Mouse (Mus musculus) liver, embryonic 14.5 days (tissue): ENCODE measurements around the gene Dido1. TPM values are rescaled to one million over a fixed set of nuclear protein-coding genes. Genes with fewer than 3 reads are reported as not detected.
"Not testable (repeated sequence)": the region's sequence is repeated elsewhere in the genome, so short reads cannot be mapped to it uniquely, and the experiment has no call there.

Source experiments
- ATAC-seq: fragments of 200-750 bp; cut with Nextera tagmentation; 2 replicates; pipeline ENCODE4 v1.8.0; 2017; ENCODE audit warnings: moderate number of reproducible peaks, mild to moderate bottlenecking, moderate library complexity; ENCODE audit not compliant: insufficient read depth
- DNase-seq, 3 experiments: peaks; one replicate each; pipeline ENCODE4 v3.0.0-alpha.2; 2012 to 2013; ENCODE audit warnings: low read depth in 3 of 3, low spot score in 3 of 3
- H3K27ac ChIP-seq: fragments of 300-500 bp; sonication (generic); 2 replicates; pipeline ENCODE4 v1.5.1; 2014; ENCODE audit warnings: moderate library complexity, mild to moderate bottlenecking, control low read depth, inconsistent platforms
- H3K27me3 ChIP-seq: fragments of 300-500 bp; sonication (generic); 2 replicates; pipeline ENCODE4 v1.6.1; 2014; ENCODE audit warnings: mild to moderate bottlenecking, low read length, moderate library complexity; ENCODE audit not compliant: control insufficient read depth, insufficient read depth
- H3K36me3 ChIP-seq: fragments of 300-500 bp; sonication (generic); replicated peaks from 2 replicates; pipeline ENCODE4 v1.6.1; 2014; ENCODE audit warnings: low read depth; ENCODE audit not compliant: control insufficient read depth, insufficient read depth
- H3K4me1 ChIP-seq, 2 experiments: fragments of 200-500 bp in 1 of 2; fragments of 300-500 bp in 1 of 2; sonication (generic) in 1 of 2; replicated peaks; 2 replicates each; pipeline ENCODE4 v1.6.1; 2012 to 2014; ENCODE audit warnings: antibody characterized with exemption in 1 of 2, inconsistent platforms in 1 of 2, low read length in 1 of 2; ENCODE audit not compliant: control insufficient read depth in 2 of 2, insufficient read depth in 2 of 2
- H3K4me2 ChIP-seq: fragments of 300-500 bp; sonication (generic); 2 replicates; pipeline ENCODE4 v1.6.1; 2014; ENCODE audit warnings: low read depth, mild to moderate bottlenecking, control low read depth, moderate library complexity
- H3K4me3 ChIP-seq, 2 experiments: fragments of 200-500 bp in 1 of 2; fragments of 300-500 bp in 1 of 2; sonication (generic) in 1 of 2; 2 replicates each; pipeline ENCODE4 v1.5.1; 2012 to 2014; ENCODE audit warnings: low read depth in 2 of 2, low read length in 2 of 2, mild to moderate bottlenecking in 2 of 2, control low read depth in 1 of 2, inconsistent platforms in 1 of 2, moderate library complexity in 1 of 2; ENCODE audit not compliant: insufficient read depth in 1 of 2
- H3K9ac ChIP-seq: fragments of 300-500 bp; sonication (generic); replicated peaks from 2 replicates; pipeline ENCODE4 v1.6.1; 2014; ENCODE audit warnings: mild to moderate bottlenecking, control low read depth, moderate library complexity
- H3K9me3 ChIP-seq: fragments of 300-500 bp; sonication (generic); 2 replicates; pipeline ENCODE4 v1.6.1; 2016; ENCODE audit warnings: low read length, mixed read lengths; ENCODE audit not compliant: control insufficient read depth
- CTCF ChIP-seq: IDR thresholded peaks from 2 replicates; pipeline ENCODE4 v1.5.1; 2016; ENCODE audit warnings: antibody characterized with exemption, low read depth, control low read depth
- EP300 ChIP-seq: IDR thresholded peaks from 2 replicates; pipeline ENCODE4 v1.6.1; 2016; ENCODE audit warnings: antibody characterized with exemption, low read depth
- WGBS: fragments of 180-500 bp; shearing (Covaris S2); extraction: QIAGEN DNeasy Blood & Tissue Kit; methylation state at CpG from one replicate; pipeline ENCODE4 v1.1.7; 2014; ENCODE audit not compliant: insufficient replicate concordance; 5-methylcytosine and 5-hydroxymethylcytosine counted together
- polyA plus RNA-seq, 2 experiments: library from polyadenylated mRNA; depleted of rRNA in 1 of 2; stranded (reverse) in 1 of 2; unstranded in 1 of 2; fragments of >200 nt; fragmentation: Nextera tagmentation in 1 of 2; extraction: Ambion mirVana in 1 of 2; gene quantifications; 2 replicates each; pipeline versions ENCODE4 v1.2.1 to v1.2.3; 2012 to 2014

The Dido1 gene
- polyA plus RNA-seq, 2 experiments = 10.4 to 12.2 TPM

- peak within 1 kb of the TSS; percentile 57 for H3K4me2 ChIP-seq
- DNase-seq (no peak), ATAC-seq (peak; percentile 73)
- H3K9ac ChIP-seq = peak within 1 kb of the TSS; percentile 44
- WGBS = 6% methylated on average over 18 of the region's 18 CpGs
- no peaks in the 10 kb centered on the region for H3K9me3 ChIP-seq
- peak within 1 kb of the TSS; percentile 48 to 55 for H3K4me3 ChIP-seq
- TF ChIP-seq CTCF (no peak), EP300 (no peak)
- H3K36me3 ChIP-seq = peaks cover 42% of the 10 kb centered on the region
- no peaks in the 10 kb centered on the region for H3K27me3 ChIP-seq
- H3K27ac ChIP-seq = no peak within 1 kb of the TSS; the same call in 1 of the 2 replicates
- H3K4me1 ChIP-seq = peaks cover 7 to 40% of the 10 kb centered on the region in 2 experiments
Measured at GRCm38 (mm10) chr2:180724585-180725413, 15.0 kb upstream of the Dido1 start, which contains the start of gene Slc17a9. TSS of gene Slc17a9 (plus strand) at chr2:180725263.

GRCm38 (mm10) chr2:180723865-180724264 is 14.1 kb upstream of the Dido1 start:
- ATAC-seq = no peak
- TF ChIP-seq EP300 (no peak), CTCF (no peak)
- no peak for DNase-seq
- Histone ChIP-seq H3K4me1 (peaks cover 7 to 40% of the 10 kb centered on the region in 2 experiments), H3K9ac (no peak overlapping the region), H3K4me3 (no peak overlapping the region), H3K27me3 (no peaks in the 10 kb centered on the region), H3K36me3 (peaks cover 51% of the 10 kb centered on the region), H3K4me2 (no peak overlapping the region), H3K9me3 (no peaks in the 10 kb centered on the region), H3K27ac (no peak overlapping the region)
- 71% methylated on average over 2 of the region's 2 CpGs for WGBS

DNA sequence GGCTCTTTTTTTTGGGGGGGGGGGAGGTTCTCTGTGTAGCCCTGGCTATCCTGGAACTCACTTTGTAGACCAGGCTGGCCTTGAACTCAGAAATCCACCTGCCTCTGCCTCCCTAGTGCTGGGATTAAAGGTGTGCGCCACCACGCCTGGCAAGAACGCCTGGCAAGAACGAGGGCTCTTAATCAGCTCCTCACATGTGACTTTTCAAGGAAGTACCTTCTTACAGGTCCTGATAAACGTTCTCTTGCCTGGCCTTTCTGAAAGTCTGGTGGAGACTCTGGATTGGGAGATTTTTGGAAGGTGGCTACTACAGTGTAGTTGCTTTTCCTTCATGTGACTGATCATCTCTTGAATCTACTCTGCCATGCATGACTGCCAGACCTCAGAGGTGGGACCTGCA is 12.9 kb upstream of the Dido1 start:
- not testable (repeated sequence) for H3K9ac ChIP-seq, ATAC-seq, H3K4me2 ChIP-seq, H3K4me3 ChIP-seq, H3K9me3 ChIP-seq, H3K27ac ChIP-seq, H3K27me3 ChIP-seq, DNase-seq
- H3K4me1 ChIP-seq = peaks cover 7 to 32% of the 10 kb centered on the region in 2 experiments
- peaks cover 62% of the 10 kb centered on the region for H3K36me3 ChIP-seq
- 37% methylated on average over 5 of the region's 5 CpGs for WGBS

GRCm38 (mm10) chr2:180712037-180712689 is 2.4 kb upstream of the Dido1 start:
- peak; percentile 78 to 89 (median 84) for DNase-seq
- peak; percentile 75 for ATAC-seq
- 22% methylated on average over 5 of the region's 5 CpGs for WGBS
- H3K4me3 ChIP-seq = peak overlapping the region; percentile 39 to 88
- H3K27ac ChIP-seq = peak overlapping the region; percentile 98
- peaks cover 38% of the 10 kb centered on the region for H3K36me3 ChIP-seq
- H3K4me1 ChIP-seq = peaks cover 16 to 27% of the 10 kb centered on the region in 2 experiments
- peak overlapping the region; percentile 99 for H3K4me2 ChIP-seq
- H3K9ac ChIP-seq = peak overlapping the region; percentile 99
- H3K9me3 ChIP-seq = no peaks in the 10 kb centered on the region
- TF ChIP-seq CTCF (peak; percentile 6; the same call in 1 of the 2 replicates), EP300 (peak; percentile 98)
- H3K27me3 ChIP-seq = no peaks in the 10 kb centered on the region

DNA sequence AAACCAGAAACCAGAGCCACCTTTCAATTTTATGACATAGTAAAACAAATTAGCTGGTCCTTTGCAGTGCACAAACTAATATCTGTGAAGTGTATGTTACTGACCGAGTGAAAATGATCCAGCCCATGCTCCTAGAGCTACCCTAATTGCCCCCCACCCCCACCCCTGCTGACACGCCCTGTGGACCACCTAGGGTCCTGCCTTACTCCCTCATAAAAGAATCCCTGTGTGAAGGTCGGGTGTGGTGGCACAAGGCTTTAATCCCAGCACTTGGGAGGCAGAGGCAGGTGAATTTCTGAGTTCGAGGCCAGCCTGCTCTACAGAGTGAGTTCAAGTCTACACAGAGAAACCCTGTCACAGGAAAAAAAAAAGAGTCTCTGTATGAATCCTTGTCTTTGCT is 1.7 kb upstream of the Dido1 start:
- no peaks in the 10 kb centered on the region for H3K27me3 ChIP-seq
- H3K4me2 ChIP-seq = peak overlapping the region; percentile 99
- peaks cover 34% of the 10 kb centered on the region for H3K36me3 ChIP-seq
- H3K9me3 ChIP-seq = no peaks in the 10 kb centered on the region
- WGBS = 24% methylated on average over 4 of the region's 4 CpGs
- H3K27ac ChIP-seq = peak overlapping the region; percentile 98
- ATAC-seq (no peak), DNase-seq (no peak)
- peaks cover 16 to 27% of the 10 kb centered on the region in 2 experiments for H3K4me1 ChIP-seq
- H3K4me3 ChIP-seq = peak overlapping the region; percentile 88 to 99
- TF ChIP-seq CTCF = no peak
- H3K9ac ChIP-seq = peak overlapping the region; percentile 99
